Mouse (Mus musculus) gonadal fat pad, adult 2 months (tissue): Measurements from ENCODE around the gene Vps36. TPM values are rescaled to one million over a fixed set of nuclear protein-coding genes. Genes with fewer than 3 reads are reported as not detected.

ENCODE experiments used
- DNase-seq: peaks from one replicate; pipeline ENCODE4 v3.0.0-alpha.2; 2012; ENCODE audit warnings: low read depth
- polyA plus RNA-seq: library from polyadenylated mRNA; depleted of rRNA; stranded (reverse); fragments of >200 nt; gene quantifications from 2 replicates; pipeline ENCODE4 v1.2.3, GENCODE M21; 2012; rRNA removed

Vps36 gene
- polyA plus RNA-seq, 1 experiment, result 10.3 TPM

GRCm38 (mm10) chr8:22209012-22209411 is 16.4 kb downstream of the Vps36 start:
- DNase-seq, result no peak

- DNase-seq, result peak; percentile 88
These were observed 22.2 kb downstream of the Vps36 start for GRCm38 (mm10) chr8:22214826-22215225.

- DNase-seq, result no peak
These were observed 33.8 kb downstream of the Vps36 start for GRCm38 (mm10) chr8:22226361-22226760.

- no peak for DNase-seq
These were observed 34.7 kb downstream of the Vps36 start, which contains the start of gene Thsd1 for GRCm38 (mm10) chr8:22227061-22227877. Gene Thsd1 (plus strand): TSS chr8:22227313.

DNA sequence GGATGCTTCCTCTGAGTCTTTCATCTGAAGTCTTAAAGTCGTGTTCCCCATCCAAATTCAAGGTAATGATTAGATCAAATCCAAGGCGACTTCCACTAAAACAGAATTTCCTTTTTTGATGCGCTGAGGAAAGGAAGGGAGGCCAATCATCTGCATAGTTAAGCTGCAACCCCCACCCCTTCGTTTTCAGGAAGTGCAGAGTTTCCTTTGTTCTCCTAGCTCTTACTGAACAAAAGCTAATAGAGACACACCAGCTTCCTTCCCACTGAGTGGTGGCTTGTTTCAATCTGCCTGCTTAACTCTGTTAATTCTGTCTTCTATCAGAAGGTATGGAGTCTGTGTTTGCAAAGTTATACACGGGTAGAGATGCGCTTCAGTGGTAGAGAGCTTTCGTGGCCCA is 36.0 kb downstream of the Vps36 start:
- DNase-seq, result no peak

- no peak for DNase-seq
These were observed 50.4 kb downstream of the Vps36 start for GRCm38 (mm10) chr8:22242986-22243385.

DNA sequence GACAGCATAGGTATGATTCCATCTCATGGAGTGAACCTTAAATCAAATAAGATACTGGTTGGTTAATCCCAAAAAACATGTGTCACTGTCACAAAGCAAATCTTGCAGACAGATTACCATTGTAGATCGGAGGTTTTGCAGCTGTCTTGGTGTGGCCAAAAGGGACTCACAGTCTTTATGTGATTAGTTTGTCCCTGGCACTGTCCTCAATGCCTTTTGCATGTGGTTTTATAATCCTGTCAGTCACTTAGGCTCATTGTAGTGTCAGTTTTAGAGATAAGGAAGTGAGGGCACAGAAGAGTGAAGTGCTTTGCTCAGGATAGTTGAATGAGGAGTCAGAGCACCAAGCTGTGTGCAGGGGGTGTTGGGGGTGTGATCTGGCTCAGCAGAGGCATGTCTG is 53.1 kb downstream of the Vps36 start:
- no peak for DNase-seq

GRCm38 (mm10) chr8:22247956-22248355 is 55.3 kb downstream of the Vps36 start:
- no peak for DNase-seq

DNA sequence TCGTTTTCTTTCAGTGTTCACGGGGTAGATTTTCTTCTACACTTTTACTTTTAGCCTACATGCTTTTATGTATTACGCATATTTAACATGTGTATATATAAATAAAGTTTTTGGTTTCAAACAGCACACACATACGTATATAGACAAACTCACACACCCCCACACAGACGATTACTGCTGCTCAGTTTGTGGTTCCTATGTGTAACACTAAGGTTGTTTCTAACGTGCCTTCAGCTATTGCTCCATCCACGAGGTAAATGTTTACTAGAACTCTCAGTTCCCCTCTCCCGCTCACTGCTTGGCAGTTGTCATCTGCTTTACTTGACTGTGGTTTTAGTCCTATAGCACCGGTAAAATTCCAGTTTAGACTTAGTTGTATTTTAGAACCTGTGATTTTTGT is 56.5 kb downstream of the Vps36 start:
- DNase-seq, result no peak

DNA sequence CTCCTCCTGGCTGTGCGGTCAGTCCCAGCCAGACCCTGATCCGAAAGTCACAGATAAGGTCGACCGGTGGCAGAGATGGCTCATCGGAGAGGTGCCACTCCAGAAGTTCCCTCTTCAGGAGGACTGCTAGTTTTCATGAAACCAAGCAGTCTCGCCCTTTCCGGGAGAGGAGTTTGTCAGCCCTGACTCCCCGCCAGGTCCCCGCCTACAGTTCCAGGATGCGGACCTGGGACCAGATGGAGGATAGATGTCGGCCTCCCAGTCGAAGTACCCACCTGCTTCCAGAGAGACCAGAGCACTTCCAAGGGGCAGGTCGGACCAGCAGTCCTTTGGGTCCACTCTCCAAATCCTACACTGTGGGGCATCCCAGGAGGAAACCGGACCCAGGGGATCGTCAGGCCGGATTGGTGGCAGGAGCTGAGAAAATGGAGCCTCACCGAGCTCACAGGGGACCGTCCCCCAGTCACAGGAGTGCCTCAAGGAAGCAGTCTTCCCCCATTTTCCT is 66.4 kb downstream of the Vps36 start:
- no peak for DNase-seq

DNA sequence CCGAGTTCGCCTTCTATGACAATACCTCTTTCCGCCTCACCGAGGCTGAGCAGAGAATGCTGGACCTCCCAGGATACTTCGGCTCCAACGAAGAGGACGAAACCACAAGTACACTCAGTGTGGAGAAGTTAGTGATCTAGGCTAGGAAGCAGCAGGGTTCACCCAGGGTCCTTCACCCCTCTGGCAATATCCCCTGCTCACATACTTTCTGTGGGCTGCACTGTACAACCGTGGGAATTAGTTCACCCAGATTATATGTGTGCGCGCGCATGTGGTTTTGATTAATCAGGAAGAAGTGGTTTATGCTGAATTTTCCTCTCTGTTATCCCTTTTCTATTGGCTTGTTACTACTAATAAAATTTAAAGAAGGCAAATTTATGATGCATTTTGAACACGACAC is 66.9 kb downstream of the Vps36 start:
- no peak for DNase-seq

DNA sequence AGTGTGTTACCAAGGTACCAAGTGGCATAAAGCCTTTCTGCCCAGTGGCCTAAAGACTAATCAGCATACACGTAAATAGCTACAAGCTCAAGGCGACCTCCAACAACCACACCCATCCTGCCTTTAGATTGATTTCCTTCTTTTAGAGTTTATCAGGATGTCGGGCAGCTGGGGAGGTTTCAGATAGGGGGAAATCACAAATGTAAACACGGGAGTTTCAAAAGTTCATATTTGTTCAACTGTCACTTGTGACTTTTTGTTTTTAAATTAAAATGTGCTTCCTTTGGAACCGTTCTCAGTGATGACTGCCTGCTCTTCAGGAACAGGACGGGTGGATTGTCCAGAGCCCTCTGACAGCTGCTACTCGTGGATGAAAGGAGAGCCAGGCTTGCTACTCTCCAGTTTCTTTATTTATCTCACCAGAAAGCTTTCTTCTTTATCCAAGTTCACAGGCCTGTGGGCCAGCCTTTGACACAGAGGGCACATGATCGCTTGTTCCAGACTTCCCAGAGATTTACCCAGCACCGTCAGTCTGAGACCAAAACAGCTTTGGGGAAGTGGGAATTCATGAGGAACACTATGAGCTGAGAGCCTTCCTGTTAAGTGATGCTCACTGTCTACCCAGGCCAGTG is 67.6 kb downstream of the Vps36 start:
- DNase-seq, result no peak

- DNase-seq, result peak; percentile 70
These were observed 69.7 kb downstream of the Vps36 start for GRCm38 (mm10) chr8:22262267-22262666.

- peak; percentile 74 for DNase-seq
These were observed 71.7 kb downstream of the Vps36 start for GRCm38 (mm10) chr8:22264292-22264691.

DNA sequence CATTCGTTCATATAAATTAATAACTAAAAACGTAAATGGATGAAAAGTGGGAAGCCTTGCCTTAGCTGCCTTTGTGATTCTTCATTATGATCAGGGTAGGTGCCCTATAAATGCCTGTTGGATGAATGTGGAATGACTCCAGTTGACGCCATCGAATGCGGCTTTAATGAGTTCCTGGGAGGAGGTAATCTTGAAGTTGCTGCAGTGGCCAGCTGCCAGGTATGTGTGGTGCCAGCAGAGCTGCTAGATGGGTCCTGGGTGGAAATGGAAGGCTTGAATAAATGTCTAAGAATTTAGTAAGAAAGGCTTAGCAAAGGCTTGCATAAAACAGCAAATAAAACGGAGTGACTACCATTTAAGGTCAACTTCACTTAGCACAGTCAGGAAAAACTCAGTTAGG is 72.2 kb downstream of the Vps36 start:
- DNase-seq, result peak; percentile 58

GRCm38 (mm10) chr8:22265194-22265593 is 72.6 kb downstream of the Vps36 start:
- peak; percentile 73 for DNase-seq

- peak; percentile 61 for DNase-seq
These were observed 74.2 kb downstream of the Vps36 start for GRCm38 (mm10) chr8:22266809-22267208.

Other genes starting within 250 kb of the Vps36 start
- 5.3 and 6.6 TPM in 2 replicates for gene Defb13, start 246.0 kb upstream of the Vps36 start, polyA plus RNA-seq
- 0.14 and 0.20 TPM in 2 replicates for gene Fam90a1a, start 234.1 kb upstream of the Vps36 start, polyA plus RNA-seq
- gene Ccdc70, start 223.0 kb upstream of the Vps36 start, polyA plus RNA-seq, result 0.23 TPM in 1 of 2 replicates, not detected in the other
- gene Atp7b, start 132.5 kb upstream of the Vps36 start, polyA plus RNA-seq, result 0.09 and 0.18 TPM in 2 replicates
- 6.8 and 8.6 TPM in 2 replicates for gene Alg11, start 132.1 kb upstream of the Vps36 start, polyA plus RNA-seq
- gene Nek5, start 67.8 kb upstream of the Vps36 start, polyA plus RNA-seq, result 0.30 and 0.84 TPM in 2 replicates
- 0.82 and 1.1 TPM in 2 replicates for gene Nek3, start 26.4 kb upstream of the Vps36 start, polyA plus RNA-seq
- gene Ckap2, start 7.0 kb upstream of the Vps36 start, polyA plus RNA-seq, result 0.84 and 1.00 TPM in 2 replicates
- gene Thsd1, start 34.5 kb downstream of the Vps36 start, polyA plus RNA-seq, result 4.2 and 4.6 TPM in 2 replicates
- not detected in 2 replicates for gene Tpte, start 90.6 kb downstream of the Vps36 start, polyA plus RNA-seq
- 4.8 and 6.0 TPM in 2 replicates for gene Slc25a15, start 205.8 kb downstream of the Vps36 start, polyA plus RNA-seq
- 4.7 and 5.0 TPM in 2 replicates for gene Mrps31, start 218.6 kb downstream of the Vps36 start, polyA plus RNA-seq